Mouse (Mus musculus): ENCODE results near the gene Syt9. TPM values are rescaled to one million over a fixed set of nuclear protein-coding genes. Genes with fewer than 3 reads are reported as not detected.

Gene Syt9
- polyA plus RNA-seq, 1 experiment from 2014 or later, result 12.9 TPM

GRCm38 (mm10) chr7:107521411-107521810 is 150.9 kb downstream of the Syt9 start:
- Histone ChIP-seq H3K9ac (ENCODE audit: low read depth, low read length) (no peak overlapping the region), H3K9me3 (ENCODE audit: control insufficient read depth, low read length) (no peaks in the 10 kb centered on the region), H3K4me2 (ENCODE audit: low read length) (no peak overlapping the region), H3K4me3 (ENCODE audit: low read length) (no peak overlapping the region), H3K27ac (ENCODE audit: low read depth, low read length) (no peak overlapping the region), H3K27me3 (replicated peaks; ENCODE audit: control insufficient read depth, insufficient read depth, low read length) (no peaks in the 10 kb centered on the region), H3K4me1 (ENCODE audit: control insufficient read depth, insufficient read depth, low read depth, low read length) (no peaks in the 10 kb centered on the region), H3K36me3 (ENCODE audit: control insufficient read depth, insufficient read depth, low read length) (no peaks in the 10 kb centered on the region)
- 87% methylated on average over 6 of the region's 6 CpGs for WGBS
- no peak for ATAC-seq

- no peak overlapping the region for H3K9ac ChIP-seq (ENCODE audit: low read depth, low read length)
- H3K27me3 ChIP-seq (replicated peaks; ENCODE audit: control insufficient read depth, insufficient read depth, low read length), result no peaks in the 10 kb centered on the region
- no peaks in the 10 kb centered on the region for H3K4me1 ChIP-seq (ENCODE audit: control insufficient read depth, insufficient read depth, low read depth, low read length)
- no peak overlapping the region for H3K4me2 ChIP-seq (ENCODE audit: low read length)
- no peak for ATAC-seq
- H3K9me3 ChIP-seq (ENCODE audit: control insufficient read depth, low read length), result no peaks in the 10 kb centered on the region
- H3K4me3 ChIP-seq (ENCODE audit: low read length), result no peak overlapping the region
- no peaks in the 10 kb centered on the region for H3K36me3 ChIP-seq (ENCODE audit: control insufficient read depth, insufficient read depth, low read length)
- H3K27ac ChIP-seq (ENCODE audit: low read depth, low read length), result no peak overlapping the region
- 10% methylated on average over 1 of the region's 1 CpGs for WGBS
These were observed 155.8 kb downstream of the Syt9 start for GRCm38 (mm10) chr7:107526299-107526698.

GRCm38 (mm10) chr7:107528169-107528772 is 157.7 kb downstream of the Syt9 start:
- H3K4me1 ChIP-seq (ENCODE audit: control insufficient read depth, insufficient read depth, low read depth, low read length), result no peaks in the 10 kb centered on the region

GRCm38 (mm10) chr7:107529364-107529763 is 158.8 kb downstream of the Syt9 start:
- 70% methylated on average over 5 of the region's 5 CpGs for WGBS
- no peak overlapping the region for H3K4me2 ChIP-seq (ENCODE audit: low read length)

More at GRCm38 (mm10) chr7:107528169-107528772, 157.7 kb downstream of the Syt9 start:
- Histone ChIP-seq H3K27me3 (replicated peaks; ENCODE audit: control insufficient read depth, insufficient read depth, low read length) (no peaks in the 10 kb centered on the region), H3K4me2 (ENCODE audit: low read length) (no peak overlapping the region), H3K36me3 (ENCODE audit: control insufficient read depth, insufficient read depth, low read length) (no peaks in the 10 kb centered on the region), H3K4me3 (ENCODE audit: low read length) (no peak overlapping the region), H3K9me3 (ENCODE audit: control insufficient read depth, low read length) (no peaks in the 10 kb centered on the region), H3K27ac (ENCODE audit: low read depth, low read length) (no peak overlapping the region), H3K9ac (ENCODE audit: low read depth, low read length) (no peak overlapping the region)
- peak; percentile 70; the same call in 1 of the 2 replicates for ATAC-seq
- WGBS, result 39% methylated on average over 3 of the region's 3 CpGs

GRCm38 (mm10) chr7:107535311-107535710 is 164.8 kb downstream of the Syt9 start:
- Histone ChIP-seq H3K4me1 (ENCODE audit: control insufficient read depth, insufficient read depth, low read depth, low read length) (no peaks in the 10 kb centered on the region), H3K4me2 (ENCODE audit: low read length) (no peak overlapping the region), H3K27ac (ENCODE audit: low read depth, low read length) (no peak overlapping the region), H3K4me3 (ENCODE audit: low read length) (no peak overlapping the region), H3K27me3 (replicated peaks; ENCODE audit: control insufficient read depth, insufficient read depth, low read length) (no peaks in the 10 kb centered on the region), H3K9me3 (ENCODE audit: control insufficient read depth, low read length) (no peaks in the 10 kb centered on the region), H3K36me3 (ENCODE audit: control insufficient read depth, insufficient read depth, low read length) (no peaks in the 10 kb centered on the region), H3K9ac (ENCODE audit: low read depth, low read length) (no peak overlapping the region)
- WGBS, result 86% methylated on average over 4 of the region's 4 CpGs
- no peak for ATAC-seq

More at GRCm38 (mm10) chr7:107529364-107529763, 158.8 kb downstream of the Syt9 start:
- Histone ChIP-seq H3K9ac (ENCODE audit: low read depth, low read length) (no peak overlapping the region), H3K27ac (ENCODE audit: low read depth, low read length) (no peak overlapping the region), H3K27me3 (replicated peaks; ENCODE audit: control insufficient read depth, insufficient read depth, low read length) (no peaks in the 10 kb centered on the region), H3K36me3 (ENCODE audit: control insufficient read depth, insufficient read depth, low read length) (no peaks in the 10 kb centered on the region), H3K9me3 (ENCODE audit: control insufficient read depth, low read length) (no peaks in the 10 kb centered on the region), H3K4me3 (ENCODE audit: low read length) (no peak overlapping the region), H3K4me1 (ENCODE audit: control insufficient read depth, insufficient read depth, low read depth, low read length) (no peaks in the 10 kb centered on the region)
- ATAC-seq, result no peak

GRCm38 (mm10) chr7:107536516-107536915 is 166.0 kb downstream of the Syt9 start:
- Histone ChIP-seq H3K4me3 (ENCODE audit: low read length) (no peak overlapping the region), H3K9ac (ENCODE audit: low read depth, low read length) (no peak overlapping the region), H3K27ac (ENCODE audit: low read depth, low read length) (no peak overlapping the region), H3K36me3 (ENCODE audit: control insufficient read depth, insufficient read depth, low read length) (no peaks in the 10 kb centered on the region), H3K9me3 (ENCODE audit: control insufficient read depth, low read length) (no peaks in the 10 kb centered on the region), H3K4me1 (ENCODE audit: control insufficient read depth, insufficient read depth, low read depth, low read length) (no peaks in the 10 kb centered on the region), H3K27me3 (replicated peaks; ENCODE audit: control insufficient read depth, insufficient read depth, low read length) (no peaks in the 10 kb centered on the region), H3K4me2 (ENCODE audit: low read length) (no peak overlapping the region)
- no peak for ATAC-seq
- WGBS, result 44% methylated on average over 6 of the region's 6 CpGs

GRCm38 (mm10) chr7:107540034-107540433 is 169.5 kb downstream of the Syt9 start:
- no peak for ATAC-seq
- Histone ChIP-seq H3K27ac (ENCODE audit: low read depth, low read length) (no peak overlapping the region), H3K4me1 (ENCODE audit: control insufficient read depth, insufficient read depth, low read depth, low read length) (no peaks in the 10 kb centered on the region), H3K4me2 (ENCODE audit: low read length) (no peak overlapping the region), H3K27me3 (replicated peaks; ENCODE audit: control insufficient read depth, insufficient read depth, low read length) (no peaks in the 10 kb centered on the region), H3K9ac (ENCODE audit: low read depth, low read length) (no peak overlapping the region), H3K4me3 (ENCODE audit: low read length) (no peak overlapping the region), H3K36me3 (ENCODE audit: control insufficient read depth, insufficient read depth, low read length) (no peaks in the 10 kb centered on the region), H3K9me3 (ENCODE audit: control insufficient read depth, low read length) (no peaks in the 10 kb centered on the region)
- WGBS, result 72% methylated on average over 4 of the region's 4 CpGs

GRCm38 (mm10) chr7:107545011-107545410 is 174.5 kb downstream of the Syt9 start:
- ATAC-seq, result no peak
- no peaks in the 10 kb centered on the region; the same call in 1 of the 2 replicates for H3K36me3 ChIP-seq (ENCODE audit: control insufficient read depth, insufficient read depth, low read length)
- no peaks in the 10 kb centered on the region for H3K4me1 ChIP-seq (ENCODE audit: control insufficient read depth, insufficient read depth, low read depth, low read length)
- no peak overlapping the region for H3K9ac ChIP-seq (ENCODE audit: low read depth, low read length)
- H3K4me2 ChIP-seq (ENCODE audit: low read length), result no peak overlapping the region
- no peaks in the 10 kb centered on the region for H3K27me3 ChIP-seq (replicated peaks; ENCODE audit: control insufficient read depth, insufficient read depth, low read length)
- no peaks in the 10 kb centered on the region for H3K9me3 ChIP-seq (ENCODE audit: control insufficient read depth, low read length)
- H3K27ac ChIP-seq (ENCODE audit: low read depth, low read length), result no peak overlapping the region
- no peak overlapping the region for H3K4me3 ChIP-seq (ENCODE audit: low read length)
- WGBS, result 35% methylated on average over 1 of the region's 1 CpGs

GRCm38 (mm10) chr7:107547872-107548271 is 177.3 kb downstream of the Syt9 start:
- Histone ChIP-seq H3K27me3 (replicated peaks; ENCODE audit: control insufficient read depth, insufficient read depth, low read length) (no peaks in the 10 kb centered on the region), H3K9me3 (ENCODE audit: control insufficient read depth, low read length) (no peaks in the 10 kb centered on the region), H3K27ac (ENCODE audit: low read depth, low read length) (no peak overlapping the region), H3K9ac (ENCODE audit: low read depth, low read length) (no peak overlapping the region), H3K36me3 (ENCODE audit: control insufficient read depth, insufficient read depth, low read length) (no peaks in the 10 kb centered on the region; the same call in 1 of the 2 replicates), H3K4me1 (ENCODE audit: control insufficient read depth, insufficient read depth, low read depth, low read length) (no peaks in the 10 kb centered on the region), H3K4me2 (ENCODE audit: low read length) (no peak overlapping the region), H3K4me3 (ENCODE audit: low read length) (no peak overlapping the region)
- 95% methylated on average over 3 of the region's 3 CpGs for WGBS
- ATAC-seq, result no peak
